Mouse (Mus musculus) ES-CJ7 (cell line): ENCODE measurements around the gene Krtap4-6.
A peak's percentile ranks its signal among the peaks of the same experiment; 100 is the strongest.
"Not testable (repeated sequence)": the region's sequence is repeated elsewhere in the genome, so short reads cannot be mapped to it uniquely, and the experiment has no call there.

ENCODE experiments used
- DNase-seq: peaks from one replicate; pipeline ENCODE4 v3.0.0; 2011; ENCODE audit warnings: low read depth, low spot score

Gene Krtap4-6

GRCm38 (mm10) chr11:99665860-99666259 is at the start of gene Krtap4-6:
Gene Krtap4-6 (minus strand): TSS chr11:99665960.
- no peak for DNase-seq

DNA sequence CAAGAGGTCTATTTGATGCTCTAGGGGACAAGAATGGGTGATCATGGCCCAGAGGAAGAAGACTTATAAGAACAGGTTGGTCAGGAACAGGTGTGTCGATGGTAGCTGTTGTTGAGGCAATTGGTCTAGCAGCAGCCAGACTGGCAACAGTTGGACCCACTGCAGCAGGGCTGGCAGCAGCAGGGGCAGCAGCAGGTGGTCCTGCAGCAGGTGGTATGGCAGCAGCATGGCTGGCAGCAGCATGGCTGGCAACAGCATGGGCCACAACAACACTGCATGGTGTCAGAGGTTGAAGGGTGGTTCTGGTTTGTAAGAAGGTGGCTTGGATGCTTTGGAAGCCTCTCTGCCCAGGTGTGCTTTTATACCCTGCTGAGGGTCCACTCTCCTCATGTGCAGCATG is 24.7 kb upstream of the Krtap4-6 start, which contains the start of gene Gm14190:
Gene Gm14190, minus strand, starts transcription at position 278 of the 400 bp plus-strand sequence.
- no peak for DNase-seq

DNA sequence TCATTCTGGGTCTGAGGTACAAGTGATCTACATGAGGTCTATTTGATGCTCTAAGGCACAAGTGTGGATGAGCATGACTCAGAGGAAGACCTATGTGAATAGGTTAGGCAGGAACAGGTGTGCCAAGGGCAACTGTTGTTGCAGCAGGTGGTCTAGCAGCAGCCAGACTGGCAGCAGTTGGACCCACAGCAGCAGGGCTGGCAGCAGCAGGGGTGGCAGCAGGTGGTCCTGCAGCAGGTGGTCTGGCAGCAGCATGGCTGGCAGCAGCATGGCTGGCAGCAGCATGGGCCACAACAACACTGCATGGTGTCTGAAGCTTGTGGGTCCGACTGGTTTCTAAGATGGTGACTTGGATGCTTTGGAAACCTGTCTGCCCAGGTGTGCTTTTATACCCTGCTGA is 19.5 kb upstream of the Krtap4-6 start:
- not testable (repeated sequence) for DNase-seq

DNA sequence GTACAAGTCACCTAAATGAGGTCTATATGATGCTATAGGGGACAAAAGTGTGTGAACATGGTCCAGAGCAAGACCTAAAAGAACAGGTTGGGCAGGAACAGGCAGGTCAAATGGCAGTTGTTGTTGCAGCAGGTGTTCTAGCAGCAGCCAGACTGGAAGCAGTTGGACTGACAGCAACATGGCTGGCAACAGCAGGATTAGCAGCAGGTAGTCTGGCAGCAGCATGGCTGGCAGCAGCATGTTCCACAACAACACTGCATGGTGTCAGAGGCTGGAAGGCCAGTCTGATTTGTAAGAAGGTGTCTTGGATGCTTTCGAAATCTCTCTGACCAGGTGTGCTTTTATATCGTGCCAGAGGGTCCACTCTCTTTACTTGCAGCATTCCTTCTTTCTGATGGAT is 17.7 kb upstream of the Krtap4-6 start:
- no peak for DNase-seq

- no peak for DNase-seq
Measured at GRCm38 (mm10) chr11:99662802-99663201, 3.0 kb downstream of the Krtap4-6 start.

DNA sequence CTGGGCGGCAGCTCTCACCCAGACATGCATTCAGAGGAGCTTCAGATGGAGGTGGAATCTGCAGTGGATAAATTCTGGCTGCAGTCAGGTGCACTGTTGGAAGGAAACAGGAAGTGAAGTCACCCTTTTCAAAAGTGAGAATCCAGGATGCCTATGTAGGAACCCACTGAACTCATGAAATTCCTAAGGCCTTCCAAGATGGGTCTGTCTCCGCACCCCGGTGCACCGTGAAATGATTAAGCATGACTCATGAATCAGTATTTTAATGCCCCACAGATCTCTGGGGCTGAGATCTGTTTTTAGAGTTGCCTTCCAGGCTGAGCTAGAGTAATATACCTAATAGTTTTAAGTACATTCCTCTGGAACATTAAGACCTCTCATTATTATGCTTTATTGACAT is 6.5 kb downstream of the Krtap4-6 start:
- no peak for DNase-seq

- DNase-seq: not testable (repeated sequence)
Measured at GRCm38 (mm10) chr11:99658467-99659010, 7.2 kb downstream of the Krtap4-6 start, which contains the start of gene Gm11563. Gene Gm11563 (minus strand): TSS chr11:99658960.

- peak; percentile 87 for DNase-seq
Measured at GRCm38 (mm10) chr11:99657051-99657450, 8.7 kb downstream of the Krtap4-6 start.

DNA sequence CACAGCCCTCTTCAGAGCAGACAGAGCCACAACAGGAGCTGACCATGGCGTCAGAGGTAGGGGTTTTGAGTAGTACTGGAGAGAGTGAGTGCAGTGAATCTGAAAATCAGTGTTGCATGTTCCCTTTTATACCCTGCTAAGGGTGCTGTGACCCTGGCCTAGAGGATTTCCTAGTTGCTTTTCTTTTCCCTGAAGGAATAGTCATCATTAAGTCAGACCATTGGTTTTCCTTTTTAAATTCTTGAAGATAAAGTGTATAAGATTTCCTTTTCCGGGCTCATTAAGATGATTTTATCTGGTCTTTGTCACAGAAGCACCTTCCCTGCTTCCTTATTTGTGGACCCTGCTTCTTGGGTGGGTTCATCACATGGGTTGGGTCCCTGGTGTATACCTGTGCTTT is 15.6 kb downstream of the Krtap4-6 start, which contains the start of gene Gm11555:
Gene Gm11555, minus strand, starts transcription at position 101 of the 400 bp plus-strand sequence.
- DNase-seq: no peak

DNA sequence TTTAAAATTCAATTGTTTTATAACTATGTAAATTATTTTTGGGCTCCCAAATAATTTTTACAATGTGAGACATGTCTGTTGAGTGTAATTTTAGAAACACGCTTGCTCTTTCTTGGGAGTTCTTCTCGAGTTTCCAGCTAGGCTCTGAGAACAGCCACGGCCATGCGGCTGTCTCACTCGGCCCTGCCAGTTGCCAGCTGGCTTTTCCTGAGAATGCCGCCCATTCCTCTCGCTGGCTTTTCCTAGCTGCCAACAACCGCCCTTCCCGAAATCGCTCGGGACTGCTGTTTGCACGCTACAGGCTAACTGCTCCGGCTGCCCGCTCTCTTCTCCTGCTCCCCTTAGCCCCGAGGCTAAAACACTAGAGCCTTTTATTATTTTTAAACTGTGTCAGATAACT is 19.3 kb downstream of the Krtap4-6 start:
- no peak for DNase-seq

- no peak for DNase-seq
Measured at GRCm38 (mm10) chr11:99644351-99644750, 21.4 kb downstream of the Krtap4-6 start.

- not testable (repeated sequence) for DNase-seq
Measured at GRCm38 (mm10) chr11:99643635-99644139, 22.1 kb downstream of the Krtap4-6 start, which contains the start of gene Krtap4-7. Gene Krtap4-7 (minus strand): TSS chr11:99644089.

DNA sequence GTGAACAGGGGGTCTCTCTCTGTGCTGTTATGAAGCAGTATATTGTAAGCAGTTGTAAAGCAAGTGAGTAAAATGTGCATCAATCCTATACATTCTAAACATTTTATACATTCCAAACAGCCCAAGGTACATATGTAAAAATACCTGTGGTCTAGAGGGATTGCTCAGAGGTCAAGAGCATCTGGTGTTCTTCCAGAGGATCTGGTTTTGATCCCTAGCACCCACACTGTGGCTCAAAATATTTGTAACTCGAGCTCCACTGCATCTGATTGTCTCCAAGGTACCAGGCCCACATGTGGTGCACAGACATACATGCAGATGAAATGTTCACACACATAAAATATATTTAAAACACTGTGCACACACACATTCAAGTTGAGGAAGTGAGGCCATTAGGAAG is 24.8 kb downstream of the Krtap4-6 start:
- no peak for DNase-seq

DNA sequence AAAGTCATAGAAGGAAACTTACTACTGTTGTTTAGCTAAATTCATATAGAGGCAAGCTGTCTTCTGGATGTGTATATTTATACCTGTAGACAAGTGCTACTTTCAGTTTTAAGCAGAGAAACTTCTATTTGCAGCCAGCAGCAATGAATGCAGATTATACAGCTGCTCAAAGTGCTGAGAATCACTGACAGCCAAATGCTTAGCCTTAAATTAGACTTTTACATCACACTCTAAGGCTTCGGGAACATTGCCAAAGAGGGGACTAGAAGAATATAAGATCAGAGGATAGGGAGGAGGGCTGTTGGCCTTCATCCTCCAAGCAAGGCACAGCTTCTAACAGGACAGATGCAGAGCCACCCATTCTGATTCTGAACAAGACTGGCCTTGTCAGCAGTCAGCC is 28.7 kb downstream of the Krtap4-6 start:
- no peak for DNase-seq

- DNase-seq: no peak
Measured at GRCm38 (mm10) chr11:99634653-99635134, 31.1 kb downstream of the Krtap4-6 start, which contains the start of gene Krtap4-2. Gene Krtap4-2 (minus strand): TSS chr11:99635084.

GRCm38 (mm10) chr11:99633293-99633692 is 32.5 kb downstream of the Krtap4-6 start:
- no peak for DNase-seq

DNA sequence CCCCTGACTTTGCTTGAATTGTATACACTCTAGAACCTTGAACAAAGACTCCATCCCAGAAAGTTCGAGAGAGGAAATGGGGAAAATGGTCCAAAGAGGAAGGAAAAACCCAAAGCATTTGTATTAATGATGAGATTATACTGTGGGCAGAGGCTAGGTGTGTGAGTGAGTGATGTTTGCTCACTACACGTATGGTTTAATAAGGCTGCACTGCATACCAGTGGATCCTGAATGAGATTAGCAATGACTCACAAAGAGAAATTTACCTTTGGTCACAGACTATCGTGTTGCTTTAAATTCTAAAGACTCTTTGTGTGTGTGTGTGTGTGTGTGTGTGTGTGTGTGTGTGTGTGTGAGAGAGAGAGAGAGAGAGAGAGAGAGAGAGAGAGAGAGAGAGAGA is 34.9 kb downstream of the Krtap4-6 start:
- no peak for DNase-seq

- DNase-seq: no peak
Measured at GRCm38 (mm10) chr11:99628138-99628537, 37.6 kb downstream of the Krtap4-6 start, which contains the start of gene Krtap4-1. Gene Krtap4-1 (minus strand): TSS chr11:99628238.

GRCm38 (mm10) chr11:99620335-99620734 is 45.4 kb downstream of the Krtap4-6 start, which contains the start of gene Gm11562:
Gene Gm11562 (minus strand): TSS chr11:99620435.
- DNase-seq: no peak
